Mouse (Mus musculus): Measurements from ENCODE around the gene Gm28053.
A peak's percentile ranks its signal among the peaks of the same experiment; 100 is the strongest.

The Gm28053 gene

DNA sequence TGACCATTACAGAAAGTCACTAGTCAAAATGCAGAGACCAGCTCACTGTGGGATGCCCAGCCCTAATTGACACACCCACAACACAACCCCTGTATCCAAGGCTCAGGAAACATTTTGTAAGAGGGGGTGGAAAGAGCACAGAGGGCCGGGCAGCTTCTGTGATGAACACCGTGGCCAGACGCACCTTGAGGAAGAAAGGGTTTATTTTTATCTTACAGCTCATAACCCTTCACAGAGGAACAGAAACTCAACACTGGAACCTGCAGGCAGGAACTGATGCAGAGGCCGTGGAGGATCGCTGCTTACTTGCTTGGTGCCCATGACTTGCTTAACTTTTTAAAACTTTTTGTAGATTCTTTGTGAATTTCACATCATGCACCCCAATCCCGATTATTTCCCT is 25.4 kb upstream of the Gm28053 start:
- no peak for DNase-seq (ENCODE audit: low read depth, low spot score)

DNA sequence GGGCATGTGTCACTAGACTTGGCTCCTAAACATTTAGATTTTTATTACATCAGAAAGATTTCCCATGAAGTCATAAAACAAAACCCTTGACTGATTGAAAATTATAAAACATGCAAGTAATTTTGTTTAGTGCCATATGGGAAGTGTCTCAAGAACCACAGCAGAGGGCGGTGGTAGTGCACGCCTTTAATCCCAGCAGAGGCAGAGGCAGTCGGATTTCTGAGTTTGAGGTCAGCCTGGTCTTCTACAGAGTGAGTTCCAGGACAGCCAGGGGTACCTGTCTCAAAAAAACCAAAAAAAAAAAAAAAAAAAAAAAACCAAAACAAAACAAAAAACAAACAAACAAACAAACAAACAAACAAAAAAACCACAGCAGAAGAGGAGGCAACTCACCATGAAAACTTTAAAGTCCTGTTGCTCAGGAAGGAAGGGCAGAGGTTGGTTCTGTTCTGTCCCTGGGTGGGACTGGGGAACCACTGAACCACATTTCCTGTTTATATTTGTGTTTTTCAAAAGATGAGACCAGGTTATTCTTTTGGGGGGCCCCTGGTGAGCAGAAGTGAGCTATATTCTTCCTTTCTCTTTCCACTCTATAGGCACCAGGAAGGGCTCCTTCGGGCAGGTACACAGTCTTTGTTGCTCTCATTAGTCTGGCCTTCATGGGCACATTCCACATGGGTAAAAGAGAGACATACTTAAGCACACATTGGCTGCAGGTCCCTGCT is 21.4 kb upstream of the Gm28053 start:
- no peak for DNase-seq (ENCODE audit: low read depth, low spot score)

DNA sequence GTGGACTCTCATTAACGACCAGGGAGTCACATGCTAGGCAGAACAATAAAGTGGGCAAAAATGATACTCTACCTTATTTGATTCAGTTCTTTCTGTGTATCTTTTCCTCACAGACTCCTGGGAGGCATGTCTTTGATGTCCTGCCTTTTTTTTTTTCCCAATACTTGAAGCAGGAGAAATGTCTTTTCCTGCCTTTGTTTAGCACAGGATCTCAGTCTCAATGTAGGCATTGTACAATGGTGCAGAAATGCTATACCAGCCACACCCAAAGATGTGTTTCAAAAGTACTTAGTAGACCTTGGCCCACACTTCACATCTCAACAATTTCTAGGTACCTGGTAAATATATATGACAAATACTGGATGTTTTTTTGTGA is 20.9 kb upstream of the Gm28053 start:
- DNase-seq (ENCODE audit: low read depth, low spot score), result no peak

DNA sequence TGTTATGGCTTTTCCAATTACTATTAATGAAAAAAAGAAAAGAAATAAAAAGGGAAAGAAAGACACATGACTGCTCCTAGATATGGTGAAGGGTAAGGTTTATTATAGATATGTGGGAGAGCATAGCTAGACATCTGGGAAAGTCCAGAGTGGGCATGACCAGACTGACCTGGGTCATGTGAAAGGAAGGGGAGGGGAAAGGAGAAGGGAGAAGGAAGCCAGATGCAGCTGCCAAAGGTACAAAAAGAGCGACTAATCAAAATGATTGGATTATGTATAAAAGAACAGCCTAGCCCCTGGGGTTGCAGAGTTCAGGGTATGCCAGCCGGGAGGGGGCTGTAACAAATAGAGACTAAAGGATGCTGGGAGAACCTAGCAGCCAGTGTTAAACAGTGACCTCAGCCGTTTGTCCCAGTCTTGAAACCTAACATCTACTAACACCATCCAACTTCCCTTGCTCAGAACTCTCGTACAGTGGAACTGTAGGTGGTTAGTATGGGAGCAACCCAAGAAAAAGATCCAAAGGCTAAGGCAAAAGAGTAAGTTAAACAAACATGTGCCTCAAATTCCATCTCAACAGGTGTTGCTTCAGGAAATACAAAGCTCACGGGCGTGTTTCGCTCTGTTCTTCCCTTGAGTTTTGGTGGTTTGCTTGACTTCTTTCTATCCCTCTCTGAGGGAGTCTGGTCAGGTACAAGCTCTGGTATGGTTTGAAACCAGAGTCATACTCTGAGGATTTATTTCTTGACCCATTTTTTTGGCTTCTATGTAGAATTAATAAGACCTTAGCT is 20.1 kb upstream of the Gm28053 start:
- no peak for DNase-seq (ENCODE audit: low read depth, low spot score)

DNA sequence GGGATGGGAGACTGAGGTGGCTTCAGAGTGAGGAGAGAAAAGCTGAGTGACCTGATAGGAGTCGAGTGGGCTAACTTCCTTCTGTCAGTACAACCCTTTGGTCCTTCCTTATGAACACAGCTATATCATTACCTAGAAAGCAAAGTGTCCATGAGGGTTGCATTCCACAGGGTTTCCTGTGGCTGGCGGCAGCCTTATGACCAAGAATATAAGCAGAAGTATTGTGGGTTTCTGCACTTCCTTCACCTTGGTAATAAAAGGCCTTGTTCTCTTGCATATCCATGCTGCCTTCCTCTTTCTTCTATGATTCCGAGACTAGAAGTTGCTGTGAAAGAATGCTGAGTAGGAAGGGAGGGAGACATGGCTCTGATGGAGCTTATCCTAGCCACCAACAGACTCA is 19.5 kb upstream of the Gm28053 start:
- no peak for DNase-seq (ENCODE audit: low read depth, low spot score)

DNA sequence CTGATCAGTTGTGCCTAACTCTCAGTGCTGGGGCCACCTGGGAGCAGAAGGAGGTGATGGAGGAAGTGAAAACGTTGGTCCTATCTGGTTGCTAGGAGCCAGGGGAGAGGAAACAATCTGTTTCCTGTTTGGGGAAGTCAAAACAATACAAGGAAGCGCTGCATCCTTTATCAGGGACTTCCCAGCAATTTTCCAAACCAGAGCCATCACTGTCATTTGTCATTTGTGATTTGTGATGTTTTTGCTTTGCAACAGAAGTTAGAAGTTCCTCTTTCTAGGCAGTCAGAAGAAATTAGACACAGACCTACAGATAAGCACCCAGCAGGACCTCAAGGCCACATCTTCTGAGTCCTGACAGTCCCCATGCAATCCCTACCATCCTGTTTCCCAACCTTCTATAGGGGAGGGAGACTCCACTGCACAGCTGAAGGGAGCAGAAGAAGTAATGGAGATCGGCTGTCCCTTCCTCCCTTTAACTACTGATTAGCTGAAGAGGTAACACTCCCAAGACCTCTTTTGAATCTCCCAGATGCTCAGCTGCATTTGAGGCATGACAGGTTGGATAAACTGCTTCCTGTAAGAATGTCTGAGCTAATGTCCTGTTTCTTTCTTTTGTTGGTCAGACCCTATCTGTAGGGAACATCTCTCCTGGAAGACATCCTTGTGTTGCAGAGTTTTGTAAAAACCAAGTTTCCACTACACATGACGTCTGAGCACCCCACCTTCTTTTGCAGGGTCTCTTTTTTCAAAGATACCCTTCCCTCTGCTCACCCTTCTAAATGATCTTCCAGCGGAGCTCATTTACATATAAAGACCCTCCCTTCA is 17.9 kb upstream of the Gm28053 start:
- DNase-seq (ENCODE audit: low read depth, low spot score), result no peak

DNA sequence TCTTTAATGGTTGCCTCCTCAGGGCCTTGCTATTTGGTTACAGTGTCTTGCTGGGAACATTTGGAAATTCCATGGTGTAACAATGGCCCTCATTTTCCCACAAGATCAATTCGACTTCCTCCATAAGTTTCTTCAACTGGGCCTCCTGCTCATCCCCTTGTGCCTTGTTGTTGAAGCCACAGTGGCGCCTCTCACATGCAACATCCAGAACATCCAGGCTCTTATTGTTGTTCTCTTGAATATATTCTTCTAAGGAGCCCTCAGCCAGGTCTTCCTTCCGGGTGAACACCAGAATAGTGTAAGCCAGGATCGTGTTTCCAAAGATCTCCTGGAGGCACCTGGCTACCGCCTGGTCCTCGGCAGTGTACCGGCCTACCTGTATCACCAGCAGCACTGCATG is 16.3 kb upstream of the Gm28053 start:
- DNase-seq (ENCODE audit: low read depth, low spot score), result no peak

DNA sequence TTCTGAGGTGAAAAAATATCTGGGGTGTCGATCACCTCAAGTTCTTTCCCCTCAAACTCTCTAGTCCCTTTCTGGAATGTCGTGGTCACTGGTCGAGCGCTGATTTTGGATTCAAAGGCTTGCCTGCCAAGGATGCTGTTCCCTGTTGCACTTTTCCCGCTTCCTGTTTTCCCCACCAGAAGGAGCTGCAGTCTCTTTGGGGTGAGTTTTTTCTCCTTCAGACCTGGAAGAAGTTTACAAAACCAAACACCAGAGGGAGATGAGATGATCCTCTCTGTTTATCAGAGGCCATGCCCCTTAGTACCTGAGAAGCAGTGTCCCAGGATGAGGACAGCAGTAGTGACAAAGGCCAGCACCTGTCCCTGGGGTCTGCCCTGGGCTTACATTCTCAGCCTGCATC is 15.8 kb upstream of the Gm28053 start:
- peak; percentile 36 for DNase-seq (ENCODE audit: low read depth, low spot score)

DNA sequence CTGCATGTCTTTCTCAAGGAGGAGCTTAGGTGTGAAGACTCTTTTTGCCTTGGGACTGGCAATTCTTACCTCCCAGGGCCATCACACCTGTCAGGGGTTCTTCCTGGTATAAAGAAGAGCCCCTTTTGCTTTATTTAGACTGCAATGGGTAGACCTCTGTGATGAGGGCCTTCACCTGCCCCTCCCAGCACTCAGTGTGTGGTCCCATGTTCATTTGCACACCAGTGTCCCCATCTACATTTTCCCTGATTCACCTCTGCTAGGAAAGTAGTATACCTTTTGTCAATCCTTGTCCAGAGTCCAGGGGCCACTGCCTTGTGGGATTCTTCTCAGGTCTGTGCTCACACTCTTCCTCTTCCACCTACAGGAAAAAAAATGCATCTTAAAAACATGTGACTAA is 14.3 kb upstream of the Gm28053 start:
- DNase-seq (ENCODE audit: low read depth, low spot score), result no peak

DNA sequence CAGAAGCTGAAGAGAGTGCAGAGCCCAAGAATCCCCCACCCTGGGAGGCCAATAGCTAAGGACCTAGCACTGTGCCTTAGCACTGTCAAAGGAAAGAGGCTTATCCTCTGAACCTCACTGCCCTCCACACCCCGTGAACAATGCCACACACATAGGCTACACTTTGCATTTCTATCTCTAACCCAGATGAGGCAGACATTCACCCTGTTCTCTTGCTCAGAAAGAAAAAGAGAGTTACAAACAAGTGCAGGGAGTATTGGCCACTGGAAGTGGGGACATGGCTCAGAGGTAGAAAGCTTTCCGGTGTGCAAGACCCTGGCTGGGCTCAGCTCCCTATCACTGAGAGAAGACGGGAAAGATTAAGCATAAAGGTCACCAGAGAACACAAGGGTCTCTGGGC is 12.3 kb upstream of the Gm28053 start:
- DNase-seq (ENCODE audit: low read depth, low spot score), result no peak

DNA sequence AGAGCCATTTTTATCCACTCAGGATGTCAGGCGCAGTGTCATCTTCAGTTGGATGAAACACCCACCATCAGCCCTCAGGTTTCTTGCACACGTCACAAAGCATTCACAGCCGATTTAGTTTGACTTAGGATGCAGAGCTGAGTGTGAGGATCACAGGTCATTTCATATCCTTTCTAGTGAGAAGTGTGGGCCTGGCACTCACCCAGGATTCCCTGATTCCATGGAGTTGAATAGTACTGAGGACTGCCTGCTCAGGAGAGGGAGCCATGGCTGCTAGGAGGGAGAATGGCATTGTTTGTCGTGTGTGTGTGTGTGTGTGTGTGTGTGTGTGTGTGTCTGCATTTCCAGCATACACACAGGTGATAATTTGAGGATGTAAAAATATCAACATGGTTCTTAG is 1.9 kb downstream of the Gm28053 start:
- no peak for DNase-seq (ENCODE audit: low read depth, low spot score)

DNA sequence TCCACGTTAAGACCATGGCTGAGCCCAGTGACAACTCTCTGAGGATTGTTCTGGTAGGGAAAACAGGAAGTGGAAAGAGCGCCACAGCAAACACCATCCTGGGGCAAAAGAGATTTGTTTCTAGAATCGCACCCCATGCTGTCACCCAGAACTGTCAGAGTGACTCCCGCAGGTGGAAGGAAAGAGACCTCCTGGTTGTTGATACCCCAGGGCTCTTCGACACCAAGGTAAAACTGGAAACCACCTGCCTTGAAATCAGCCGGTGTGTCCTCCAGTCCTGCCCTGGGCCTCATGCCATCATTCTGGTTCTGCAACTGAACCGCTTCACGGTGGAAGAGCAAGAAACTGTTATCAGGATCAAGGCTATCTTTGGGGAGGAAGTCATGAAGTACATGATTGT is 5.1 kb downstream of the Gm28053 start:
- DNase-seq (ENCODE audit: low read depth, low spot score), result no peak

DNA sequence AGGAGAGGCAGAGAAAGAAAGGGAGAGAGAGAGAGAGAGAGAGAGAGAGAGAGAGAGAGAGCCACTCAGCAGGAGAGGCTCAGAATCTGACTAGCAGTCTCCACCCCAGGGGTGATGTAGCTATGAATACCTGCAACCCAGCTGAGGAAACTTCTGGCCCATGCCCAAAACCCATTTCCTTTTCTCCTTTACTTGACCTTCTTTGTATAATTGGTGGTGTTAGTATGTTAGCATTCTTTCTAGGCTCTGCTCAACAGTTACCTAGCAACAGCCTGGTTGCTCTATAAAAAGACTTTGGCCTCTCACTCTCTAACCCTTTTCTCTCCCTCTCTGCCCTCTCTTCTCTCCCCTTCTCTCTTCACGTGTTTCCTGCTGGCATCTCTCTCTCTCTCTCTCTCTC is 7.1 kb downstream of the Gm28053 start:
- DNase-seq (ENCODE audit: low read depth, low spot score), result no peak

DNA sequence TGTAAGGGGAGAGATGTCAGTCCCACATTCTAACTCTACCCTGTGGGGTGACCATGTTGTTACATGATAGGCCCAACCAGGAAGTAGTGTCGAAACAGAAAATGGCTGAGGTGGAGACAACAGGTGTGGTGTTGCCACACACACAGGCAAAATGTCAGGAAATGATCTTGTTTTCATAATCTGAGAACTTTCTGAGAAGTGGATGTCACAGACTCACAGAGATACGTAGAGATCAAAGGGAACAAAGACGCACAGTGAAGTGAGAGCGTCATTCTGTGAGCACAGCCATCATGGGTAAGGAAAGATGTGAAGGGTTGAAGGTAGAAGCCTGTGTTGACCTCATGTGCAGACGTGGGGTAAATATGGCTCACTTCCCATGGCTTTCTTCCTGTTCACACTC is 9.4 kb downstream of the Gm28053 start:
- DNase-seq (ENCODE audit: low read depth, low spot score), result no peak

DNA sequence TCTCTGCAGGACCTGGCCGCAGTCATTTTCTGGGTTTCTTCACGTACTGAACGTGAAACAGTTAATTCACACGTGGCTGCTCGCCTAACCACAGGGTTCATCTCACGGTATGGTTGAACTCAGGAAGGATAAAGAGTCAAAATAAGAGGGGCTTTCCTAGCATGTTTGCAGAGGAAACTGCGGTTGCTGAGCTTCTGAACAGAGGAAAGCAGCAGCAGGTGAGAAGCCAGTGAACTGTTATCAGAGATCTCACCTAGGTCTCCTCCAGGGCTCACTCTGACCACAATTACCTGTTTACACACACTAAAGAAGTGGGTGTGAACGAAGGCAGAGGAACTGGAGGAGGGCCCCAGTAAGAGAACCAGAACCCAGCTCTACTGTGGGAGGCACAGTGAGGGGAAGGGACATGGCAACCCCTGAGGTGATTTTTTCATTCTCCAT is 14.5 kb downstream of the Gm28053 start:
- DNase-seq (ENCODE audit: low read depth, low spot score), result no peak

DNA sequence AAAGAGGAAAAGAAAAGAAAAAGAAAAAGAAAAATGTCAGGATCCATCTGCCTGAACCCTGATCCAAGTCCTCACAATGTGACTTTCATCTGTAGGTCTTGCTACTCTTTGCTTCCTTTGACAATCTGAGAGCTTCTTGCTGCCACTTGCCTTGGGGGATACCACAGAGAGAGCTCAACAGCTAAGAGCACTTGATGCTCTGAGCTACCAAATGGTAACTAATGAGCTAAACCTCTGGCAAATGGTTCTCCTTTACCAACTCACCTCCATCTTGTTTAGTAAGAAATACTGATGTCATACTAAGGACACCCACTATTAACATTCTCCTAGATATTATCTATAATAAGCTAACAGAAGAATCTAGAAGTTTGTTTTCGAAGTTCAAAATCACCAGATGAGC is 15.3 kb downstream of the Gm28053 start:
- no peak for DNase-seq (ENCODE audit: low read depth, low spot score)

DNA sequence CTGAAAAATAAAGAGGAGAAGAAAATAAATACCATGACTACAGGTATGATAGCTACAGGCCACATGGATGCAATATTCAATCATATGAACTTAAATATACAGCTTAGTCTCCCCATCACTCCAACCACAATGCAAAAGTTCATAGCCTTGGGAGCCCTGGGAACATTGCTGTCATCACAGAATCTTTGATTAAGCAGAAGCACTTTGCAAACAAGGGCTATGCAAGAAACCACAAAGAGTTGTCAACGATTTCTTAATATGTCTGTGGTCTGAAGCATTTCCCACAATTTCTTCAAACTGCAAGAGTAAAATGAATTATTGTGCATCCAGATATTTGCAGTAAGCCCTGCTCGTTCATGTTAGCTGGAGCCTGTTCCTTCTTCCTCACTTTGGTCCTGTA is 18.6 kb downstream of the Gm28053 start:
- no peak for DNase-seq (ENCODE audit: low read depth, low spot score)

DNA sequence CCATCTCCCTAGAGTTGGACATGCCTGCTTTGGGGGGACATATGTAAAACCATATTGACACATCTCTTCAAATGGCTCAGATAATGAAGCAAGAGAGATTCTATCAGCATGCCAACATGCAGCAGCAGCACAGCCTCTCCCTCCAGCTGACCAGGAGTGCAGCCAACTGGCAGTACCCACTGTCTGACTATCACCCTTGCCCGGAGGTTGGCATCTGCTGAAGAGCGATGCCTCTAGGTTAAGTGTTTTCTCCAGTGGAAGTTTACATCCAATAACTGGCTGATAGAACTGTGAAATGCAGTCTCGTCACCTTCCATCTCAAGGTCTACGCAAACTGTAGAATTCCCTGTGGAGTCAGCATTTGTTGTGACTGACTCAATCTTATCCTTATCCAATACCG is 19.3 kb downstream of the Gm28053 start:
- no peak for DNase-seq (ENCODE audit: low read depth, low spot score)

DNA sequence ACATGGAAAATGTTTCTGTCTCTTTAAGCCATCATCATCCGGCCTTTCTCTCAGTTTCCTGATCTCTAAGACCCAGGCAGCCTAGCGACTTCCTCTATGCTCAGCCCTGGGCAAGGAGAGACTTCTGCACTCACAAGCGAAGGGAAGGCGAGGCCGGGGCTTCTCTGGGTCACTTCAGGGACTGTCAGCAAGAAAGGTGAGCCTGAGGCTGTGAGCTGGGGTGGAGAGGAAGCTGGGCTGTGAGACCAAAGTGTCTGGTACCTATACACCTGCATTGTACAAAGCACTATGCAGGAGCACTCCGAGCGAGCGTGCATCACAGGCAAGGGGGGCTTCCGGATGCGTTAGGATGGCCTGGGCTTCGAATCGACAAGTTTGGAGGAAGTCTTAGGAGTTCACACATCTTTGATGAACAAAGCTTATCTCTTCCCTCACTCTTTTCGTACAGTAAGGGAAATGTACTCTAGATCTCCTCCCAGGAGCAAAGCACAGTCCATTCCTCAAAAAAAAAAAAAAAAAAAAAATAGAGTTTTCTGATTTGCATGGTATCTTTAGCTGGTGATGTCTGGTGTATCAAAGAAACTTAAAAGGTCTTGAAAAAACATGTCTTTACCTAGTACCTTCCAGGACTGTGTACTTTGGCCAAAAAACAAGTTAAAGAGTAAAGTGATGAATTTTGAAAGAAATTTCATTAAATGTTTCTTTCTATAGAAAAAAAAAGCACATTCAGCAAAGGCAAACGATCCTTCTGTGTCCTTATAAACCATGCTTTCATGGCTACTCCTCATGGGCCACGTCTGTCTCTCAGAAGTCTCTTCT is 20.8 kb downstream of the Gm28053 start, which contains the start of gene Gimap1:
Gene Gimap1 (plus strand): TSS at position 94 of the 819 bp plus-strand sequence.
- DNase-seq (ENCODE audit: low read depth, low spot score), result no peak

DNA sequence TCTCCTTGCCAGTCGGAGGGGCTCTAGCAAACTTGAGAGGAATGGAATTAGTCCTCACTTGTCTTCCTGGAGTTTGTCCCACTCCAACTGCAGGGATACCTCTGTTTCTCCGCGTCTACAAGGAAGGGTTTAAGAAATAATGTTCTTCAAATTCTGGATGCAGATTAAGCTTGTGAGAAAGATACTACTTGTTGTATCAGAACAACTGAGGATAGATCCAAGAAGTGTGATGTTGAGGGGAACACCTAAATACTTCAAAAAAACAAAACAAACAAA is 21.3 kb downstream of the Gm28053 start:
- DNase-seq (ENCODE audit: low read depth, low spot score), result no peak

DNA sequence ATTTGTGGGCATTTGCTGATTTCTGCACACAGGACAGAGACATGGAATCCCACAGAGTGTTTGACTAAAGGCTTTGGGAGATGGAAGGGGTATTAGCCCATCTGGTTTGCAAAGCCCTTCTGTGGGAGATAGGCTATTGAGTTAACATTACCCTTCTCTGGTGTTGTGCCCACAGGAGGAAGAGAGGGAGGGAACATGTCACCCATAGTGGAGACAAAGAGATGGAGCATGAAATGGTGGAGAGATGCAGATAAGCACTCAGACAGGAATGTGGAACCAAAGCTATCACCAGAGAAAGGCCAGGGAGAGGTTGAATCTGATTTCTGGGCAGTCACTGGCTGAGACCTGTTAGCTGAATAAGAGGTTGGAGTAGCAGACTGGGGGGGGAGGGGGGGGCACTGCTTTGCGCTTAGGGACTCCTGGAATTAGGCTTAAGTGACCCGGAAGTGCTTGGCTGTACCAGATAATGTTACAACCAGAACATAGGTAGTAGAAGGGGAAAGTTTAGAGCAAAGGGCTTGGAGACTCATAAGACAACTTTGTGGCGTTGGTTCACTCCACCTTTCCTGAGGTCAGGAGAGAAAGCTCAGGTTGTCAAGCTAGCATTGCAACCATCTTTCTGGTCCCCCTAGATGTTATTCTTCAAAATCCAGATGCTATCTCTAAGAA is 22.2 kb downstream of the Gm28053 start:
- no peak for DNase-seq (ENCODE audit: low read depth, low spot score)
